Mouse (Mus musculus) limb, embryonic 13.5 days (tissue): ENCODE data around the gene Kif17. TPM values are rescaled to one million over a fixed set of nuclear protein-coding genes. Genes with fewer than 3 reads are reported as not detected.
A peak's percentile ranks its signal among the peaks of the same experiment; 100 is the strongest.
"Not testable (repeated sequence)": the region's sequence is repeated elsewhere in the genome, so short reads cannot be mapped to it uniquely, and the experiment has no call there.

Experiments
- ATAC-seq: fragments of 200-750 bp; cut with Nextera tagmentation; 2 replicates; pipeline ENCODE4 v1.8.0; 2017; ENCODE audit warnings: low read depth, moderate number of reproducible peaks, moderate TSS enrichment; ENCODE audit not compliant: low FRiP score
- H3K27ac ChIP-seq: fragments of 300-500 bp; sonication (generic); 2 replicates; pipeline ENCODE4 v1.5.1; 2015; ENCODE audit warnings: inconsistent platforms, mild to moderate bottlenecking, moderate library complexity
- H3K27me3 ChIP-seq: fragments of 300-500 bp; sonication (generic); 2 replicates; pipeline ENCODE4 v1.6.1; 2015; ENCODE audit warnings: mild to moderate bottlenecking, inconsistent platforms
- H3K36me3 ChIP-seq: fragments of 300-500 bp; sonication (generic); 2 replicates; pipeline ENCODE4 v1.6.1; 2015; ENCODE audit warnings: inconsistent platforms, mild to moderate bottlenecking, moderate library complexity
- H3K4me1 ChIP-seq: fragments of 300-500 bp; sonication (generic); 2 replicates; pipeline ENCODE4 v1.6.1; 2015; ENCODE audit warnings: inconsistent platforms
- H3K4me2 ChIP-seq: fragments of 300-500 bp; sonication (generic); replicated peaks from 2 replicates; pipeline ENCODE4 v1.6.1; 2015; ENCODE audit warnings: inconsistent platforms, mild to moderate bottlenecking, moderate library complexity
- H3K4me3 ChIP-seq: fragments of 300-500 bp; sonication (generic); 2 replicates; pipeline ENCODE4 v1.5.1; 2015; ENCODE audit warnings: moderate library complexity, mild to moderate bottlenecking, inconsistent platforms
- H3K9ac ChIP-seq: fragments of 300-500 bp; sonication (generic); 2 replicates; pipeline ENCODE4 v1.6.1; 2015; ENCODE audit warnings: mild to moderate bottlenecking, inconsistent platforms
- H3K9me3 ChIP-seq: fragments of 300-500 bp; sonication (generic); 2 replicates; pipeline ENCODE4 v1.6.1; 2016; ENCODE audit warnings: inconsistent platforms
- WGBS: fragments of 180-500 bp; shearing (Covaris S2); methylation state at CpG from one replicate; pipeline ENCODE4 v1.1.7; 2015; 5-methylcytosine and 5-hydroxymethylcytosine counted together
- polyA plus RNA-seq: library from polyadenylated mRNA; unstranded; fragments of >200 nt; fragmentation: Nextera tagmentation; extraction: Ambion mirVana; gene quantifications from 2 replicates; pipeline ENCODE4 v1.2.1, GENCODE M21; 2015

Kif17 gene
- polyA plus RNA-seq, 1 experiment from 2014 or later, result 1.2 TPM

DNA sequence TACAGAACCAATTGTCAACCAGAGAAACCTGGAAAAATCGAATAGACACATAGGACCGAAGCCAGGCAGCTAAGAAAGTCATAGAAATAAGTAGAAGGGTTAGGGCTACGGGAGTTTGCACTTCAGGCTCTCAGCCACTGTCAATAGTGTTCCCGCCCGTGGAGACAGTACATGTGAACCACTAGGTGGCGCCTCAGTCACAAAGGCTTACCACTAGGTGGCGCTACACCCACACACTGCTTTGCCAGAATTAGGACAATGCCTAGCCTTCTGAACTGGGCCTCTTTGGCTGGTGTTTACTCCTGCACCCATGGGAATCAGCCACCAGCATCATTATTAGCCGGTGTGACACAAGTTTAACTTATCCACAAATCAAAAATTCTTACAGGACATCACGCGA lies 69.3 kb downstream of the Kif17 start:
- Histone ChIP-seq H3K27ac (no peak overlapping the region), H3K4me2 (no peak overlapping the region), H3K36me3 (peaks cover 43% of the 10 kb centered on the region), H3K9ac (no peak overlapping the region), H3K27me3 (no peaks in the 10 kb centered on the region), H3K9me3 (no peaks in the 10 kb centered on the region; the same call in 1 of the 2 replicates), H3K4me1 (0 out of 2 replicates have a peak, but pooled peaks cover 3% of the 10 kb centered on the region), H3K4me3 (no peak overlapping the region)
- ATAC-seq, result peak; percentile 44; the same call in 1 of the 2 replicates
- WGBS, result 37% methylated on average over 10 of the region's 10 CpGs

GRCm38 (mm10) chr4:138320711-138321110 lies 70.5 kb downstream of the Kif17 start:
- H3K4me3 ChIP-seq, result no peak overlapping the region
- no peaks in the 10 kb centered on the region for H3K27me3 ChIP-seq
- H3K9me3 ChIP-seq, result no peaks in the 10 kb centered on the region; the same call in 1 of the 2 replicates
- H3K27ac ChIP-seq, result no peak overlapping the region
- 0 out of 2 replicates have a peak, but pooled peaks cover 3% of the 10 kb centered on the region for H3K4me1 ChIP-seq
- ATAC-seq, result no peak
- H3K4me2 ChIP-seq, result no peak overlapping the region
- peaks cover 31% of the 10 kb centered on the region for H3K36me3 ChIP-seq
- no peak overlapping the region for H3K9ac ChIP-seq
- 82% methylated on average over 11 of the region's 11 CpGs for WGBS

- H3K27me3 ChIP-seq, result no peaks in the 10 kb centered on the region
- no peak for ATAC-seq
- peaks cover 6% of the 10 kb centered on the region; the same call in 1 of the 2 replicates for H3K4me1 ChIP-seq
- 77% methylated on average over 7 of the region's 7 CpGs for WGBS
- no peak overlapping the region for H3K4me3 ChIP-seq
- no peak overlapping the region for H3K9ac ChIP-seq
- H3K9me3 ChIP-seq, result no peaks in the 10 kb centered on the region; the same call in 1 of the 2 replicates
- no peak overlapping the region for H3K4me2 ChIP-seq
- H3K27ac ChIP-seq, result no peak overlapping the region
- peaks cover 24% of the 10 kb centered on the region for H3K36me3 ChIP-seq
Observed at GRCm38 (mm10) chr4:138321488-138321887, 71.3 kb downstream of the Kif17 start.

- Histone ChIP-seq H3K9me3 (no peaks in the 10 kb centered on the region), H3K4me1 (peaks cover 7% of the 10 kb centered on the region; the same call in 1 of the 2 replicates), H3K36me3 (peaks cover 12% of the 10 kb centered on the region), H3K4me2 (no peak overlapping the region), H3K27ac (no peak overlapping the region), H3K4me3 (no peak overlapping the region), H3K9ac (no peak overlapping the region), H3K27me3 (no peaks in the 10 kb centered on the region)
- ATAC-seq, result no peak
- WGBS, result 81% methylated on average over 4 of the region's 4 CpGs
Observed at GRCm38 (mm10) chr4:138322692-138323091, 72.5 kb downstream of the Kif17 start.

- no peak overlapping the region for H3K9ac ChIP-seq
- H3K4me1 ChIP-seq, result peaks cover 7% of the 10 kb centered on the region; the same call in 1 of the 2 replicates
- H3K9me3 ChIP-seq, result peaks cover 5% of the 10 kb centered on the region; the same call in 1 of the 2 replicates
- no peak overlapping the region for H3K27ac ChIP-seq
- H3K4me2 ChIP-seq, result no peak overlapping the region
- peaks cover 9% of the 10 kb centered on the region for H3K36me3 ChIP-seq
- ATAC-seq, result no peak
- no peak overlapping the region for H3K4me3 ChIP-seq
- WGBS, result 75% methylated on average over 4 of the region's 4 CpGs
- no peaks in the 10 kb centered on the region for H3K27me3 ChIP-seq
Observed at GRCm38 (mm10) chr4:138323753-138324152, 73.5 kb downstream of the Kif17 start.

DNA sequence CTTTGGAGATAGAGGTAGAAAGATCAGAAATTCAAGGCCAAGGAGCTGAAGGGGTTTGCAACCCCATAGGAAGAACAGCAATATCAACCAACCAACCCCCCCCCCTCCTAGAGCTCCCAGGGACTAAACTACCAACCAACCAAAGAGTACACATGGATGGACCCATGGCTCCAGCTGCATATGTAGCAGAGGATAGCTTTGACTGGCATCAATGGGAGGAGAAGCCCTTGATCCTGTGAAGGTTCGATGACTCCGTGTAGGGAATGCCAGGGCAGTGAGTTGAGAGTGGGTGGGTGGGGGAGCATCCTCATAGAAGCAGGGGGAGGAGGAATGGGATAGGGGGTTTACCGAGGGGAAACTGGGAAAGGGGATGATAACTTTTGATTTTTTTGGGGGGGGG lies 74.2 kb downstream of the Kif17 start:
- Histone ChIP-seq H3K27me3 (no peaks in the 10 kb centered on the region), H3K27ac (no peak overlapping the region)
- WGBS, result 87% methylated on average over 3 of the region's 3 CpGs

DNA sequence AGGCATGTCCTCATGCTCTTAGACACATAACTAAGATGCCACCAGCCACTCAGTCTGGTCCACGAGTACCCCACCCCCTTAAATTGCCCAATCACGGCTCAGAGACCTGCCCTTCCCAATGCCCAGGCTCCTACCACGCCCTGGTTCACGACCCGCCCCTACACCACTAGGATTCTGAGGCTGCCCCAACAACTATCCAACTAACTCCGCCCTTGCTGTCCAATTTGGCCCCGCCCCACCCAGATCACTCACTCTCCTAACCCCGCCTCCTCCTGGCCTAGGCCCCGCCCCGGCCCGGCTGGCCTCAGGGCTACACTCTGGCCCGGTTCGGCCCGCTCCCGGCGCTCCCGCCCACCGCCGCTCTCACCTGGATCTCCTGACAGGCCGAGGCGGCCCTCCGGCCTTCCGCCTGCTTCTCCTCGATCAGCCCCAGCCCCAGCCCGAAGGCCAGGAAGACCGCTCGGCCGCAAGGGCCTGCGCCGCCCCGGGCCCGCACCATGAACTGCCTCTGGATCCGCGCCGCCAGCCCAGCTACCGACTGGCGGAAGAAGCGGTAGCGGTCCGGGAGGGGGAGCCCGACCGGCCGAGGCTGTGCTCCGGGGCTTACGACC lies 75.3 kb downstream of the Kif17 start:
- ATAC-seq, result peak; percentile 87
- peak overlapping the region; percentile 95 for H3K9ac ChIP-seq
- peak overlapping the region; percentile 96 for H3K27ac ChIP-seq
- H3K36me3 ChIP-seq, result peaks cover 3% of the 10 kb centered on the region
- no peaks in the 10 kb centered on the region for H3K27me3 ChIP-seq
- peak overlapping the region; percentile 66 for H3K4me2 ChIP-seq
- 2% methylated on average over 33 of the region's 45 CpGs for WGBS
- H3K4me1 ChIP-seq, result peaks cover 7% of the 10 kb centered on the region; the same call in 1 of the 2 replicates
- peak overlapping the region; percentile 95 for H3K4me3 ChIP-seq
- peaks cover 5% of the 10 kb centered on the region; the same call in 1 of the 2 replicates for H3K9me3 ChIP-seq

More for the DNA sequence above, 74.2 kb downstream of the Kif17 start:
- no peak overlapping the region for H3K9ac ChIP-seq
- H3K36me3 ChIP-seq, result peaks cover 9% of the 10 kb centered on the region
- no peak overlapping the region for H3K4me2 ChIP-seq
- H3K4me1 ChIP-seq, result peaks cover 7% of the 10 kb centered on the region; the same call in 1 of the 2 replicates
- no peak overlapping the region for H3K4me3 ChIP-seq
- no peak for ATAC-seq
- H3K9me3 ChIP-seq, result peaks cover 5% of the 10 kb centered on the region; the same call in 1 of the 2 replicates

DNA sequence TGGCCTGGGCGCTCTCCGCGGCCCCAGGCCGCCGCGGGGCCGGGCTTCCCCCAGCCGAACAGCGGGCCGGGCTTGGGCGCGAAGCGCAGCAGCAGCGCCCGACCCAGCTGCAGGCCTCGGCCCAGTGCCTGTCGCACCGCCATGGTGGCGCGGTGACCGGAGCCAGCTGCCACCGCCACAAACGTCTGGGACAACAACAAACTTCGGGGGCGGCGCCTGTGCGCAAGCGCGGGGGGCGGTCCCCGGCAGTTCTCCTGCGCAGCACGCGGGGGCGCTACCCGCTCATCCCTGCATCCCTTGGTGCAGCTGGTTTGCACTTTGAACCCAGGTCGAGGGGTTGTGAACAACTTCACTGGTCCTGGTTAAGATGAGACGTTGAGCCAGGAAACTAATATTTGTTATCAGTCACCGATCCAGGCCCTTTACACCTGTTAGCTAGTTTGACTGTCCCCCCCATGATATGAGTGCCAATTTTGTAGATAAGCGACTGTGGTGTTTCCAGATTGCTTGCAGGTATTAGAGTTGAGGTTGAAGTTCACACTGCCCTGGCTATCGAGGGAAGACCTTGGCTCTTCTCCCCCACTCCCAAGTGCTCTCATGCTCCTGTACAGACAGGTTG lies 76.0 kb downstream of the Kif17 start, which contains the start of gene Pink1:
TSS of gene Pink1 (minus strand) at position 231 of the 619 bp plus-strand sequence.
- whole genome bisulfite sequencing, result 3% methylated on average over 41 of the region's 41 CpGs
- Histone ChIP-seq H3K36me3 (no peaks in the 10 kb centered on the region), H3K4me3 (peak within 1 kb of the TSS; percentile 95), H3K9ac (peak within 1 kb of the TSS; percentile 95), H3K4me2 (peak within 1 kb of the TSS; percentile 66), H3K27me3 (peaks cover 5% of the 10 kb centered on the region), H3K27ac (peak within 1 kb of the TSS; percentile 96), H3K9me3 (peaks cover 5% of the 10 kb centered on the region; the same call in 1 of the 2 replicates), H3K4me1 (peaks cover 7% of the 10 kb centered on the region; the same call in 1 of the 2 replicates)
- peak; percentile 71 for ATAC-seq

DNA sequence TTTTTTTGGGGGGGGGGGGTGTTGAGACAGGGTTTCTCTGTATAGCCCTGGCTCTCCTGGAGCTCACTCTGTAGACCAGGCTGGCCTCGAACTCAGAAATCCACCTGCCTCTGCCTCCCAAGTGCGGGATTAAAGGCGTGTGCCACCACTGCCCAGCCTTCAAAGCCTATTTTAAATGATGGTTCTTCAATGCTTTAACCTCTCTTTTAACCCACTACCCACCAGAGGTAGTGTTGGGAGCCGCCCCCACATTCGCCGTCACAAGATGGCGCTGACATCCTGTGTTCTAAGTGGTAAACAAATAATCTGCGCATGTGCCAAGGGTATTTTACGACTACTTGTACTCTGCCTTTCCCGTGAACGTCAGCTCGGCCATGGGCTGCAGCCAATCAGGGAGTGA lies 76.9 kb downstream of the Kif17 start:
- H3K4me1 ChIP-seq, H3K4me3 ChIP-seq, H3K27ac ChIP-seq, H3K9ac ChIP-seq, H3K9me3 ChIP-seq, ATAC-seq, H3K36me3 ChIP-seq, H3K4me2 ChIP-seq: not testable (repeated sequence)
- 58% methylated on average over 9 of the region's 12 CpGs for WGBS
- peaks cover 14% of the 10 kb centered on the region for H3K27me3 ChIP-seq

DNA sequence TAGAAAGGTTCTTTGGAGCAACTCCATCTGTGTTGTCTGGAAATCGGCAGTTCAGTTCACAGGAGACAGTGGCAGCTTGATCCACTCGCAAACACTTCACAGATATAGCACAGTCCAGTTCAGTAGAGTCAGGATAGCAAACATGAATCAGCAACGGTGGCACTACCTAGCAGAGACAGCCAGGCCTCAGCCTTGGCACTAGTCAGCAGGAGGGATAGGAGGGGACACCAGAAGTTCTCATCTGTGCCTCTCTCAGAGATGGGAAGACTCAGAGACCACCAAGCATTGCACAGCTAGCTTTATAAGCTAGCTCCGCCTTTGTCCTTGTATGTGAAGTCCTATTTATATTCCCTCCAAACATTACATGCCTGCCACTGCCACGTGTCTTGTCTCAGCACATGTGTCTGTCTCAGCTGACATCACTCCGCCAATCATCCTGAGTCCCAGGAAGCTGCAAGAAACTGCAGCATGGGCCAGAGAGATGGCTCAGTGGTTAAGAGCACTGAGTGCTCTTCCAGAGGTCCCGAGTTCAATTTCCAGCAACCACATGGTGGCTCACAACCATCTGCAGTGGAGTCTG lies 77.7 kb downstream of the Kif17 start:
- peak overlapping the region; percentile 51 for H3K9ac ChIP-seq
- no peak for ATAC-seq
- peaks cover 7% of the 10 kb centered on the region; the same call in 1 of the 2 replicates for H3K4me1 ChIP-seq
- H3K4me2 ChIP-seq, result peak overlapping the region; percentile 60
- H3K36me3 ChIP-seq, result no peaks in the 10 kb centered on the region
- WGBS, result 70% methylated on average over 7 of the region's 7 CpGs
- peaks cover 5% of the 10 kb centered on the region; the same call in 1 of the 2 replicates for H3K9me3 ChIP-seq
- H3K27ac ChIP-seq, result peak overlapping the region; percentile 48; the same call in 1 of the 2 replicates
- H3K4me3 ChIP-seq, result peak overlapping the region; percentile 38
- H3K27me3 ChIP-seq, result peaks cover 16% of the 10 kb centered on the region

DNA sequence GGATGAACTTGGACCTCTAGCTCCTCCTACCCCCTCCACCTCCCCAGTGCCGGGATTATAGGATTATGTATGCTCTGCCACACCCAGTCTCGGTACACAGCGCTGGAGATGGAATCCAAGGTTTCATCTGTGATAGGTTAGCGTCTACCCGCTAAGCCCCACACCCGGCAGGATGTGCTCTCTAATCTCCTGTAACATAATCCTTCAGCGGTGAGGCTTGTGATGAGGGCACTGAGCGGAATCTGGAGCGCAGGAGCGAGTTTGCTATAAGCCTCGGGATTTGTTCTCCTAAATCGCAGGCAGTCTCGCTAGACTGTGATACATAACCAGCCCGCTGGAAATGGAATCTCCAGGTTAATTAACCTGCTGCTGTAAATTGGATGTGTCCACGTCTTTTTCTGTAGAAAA lies 80.0 kb downstream of the Kif17 start:
- Histone ChIP-seq H3K4me2 (no peak overlapping the region), H3K27ac (no peak overlapping the region), H3K4me3 (no peak overlapping the region), H3K36me3 (no peaks in the 10 kb centered on the region), H3K9ac (0 out of 2 replicates have a peak overlapping the region, but pooled peaks have one; percentile 13), H3K4me1 (peaks cover 4% of the 10 kb centered on the region; the same call in 1 of the 2 replicates), H3K9me3 (peaks cover 5% of the 10 kb centered on the region; the same call in 1 of the 2 replicates), H3K27me3 (peaks cover 16% of the 10 kb centered on the region)
- 17% methylated on average over 15 of the region's 15 CpGs for WGBS
- no peak for ATAC-seq

DNA sequence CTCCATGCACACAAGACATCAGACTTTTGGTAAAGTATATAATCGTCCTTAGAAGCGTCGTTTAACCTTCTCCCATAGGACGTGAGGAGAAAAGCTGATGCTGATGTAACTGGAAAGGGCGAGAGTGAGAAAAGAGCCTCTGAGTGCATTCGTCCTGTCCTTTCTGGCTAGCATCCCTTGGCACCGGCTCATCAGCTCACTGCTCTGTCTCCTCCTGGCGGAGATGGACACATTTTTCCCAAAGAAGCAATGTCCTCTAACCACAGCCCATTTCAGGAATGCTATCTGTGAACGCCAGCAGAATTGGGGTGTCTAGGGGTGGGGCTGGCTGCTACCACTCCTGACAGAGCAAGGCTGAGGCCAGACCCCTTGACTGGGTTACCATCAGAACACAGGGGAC lies 81.4 kb downstream of the Kif17 start:
- 82% methylated on average over 9 of the region's 9 CpGs for WGBS
- no peak overlapping the region for H3K9ac ChIP-seq
- H3K9me3 ChIP-seq, result peaks cover 5% of the 10 kb centered on the region; the same call in 1 of the 2 replicates
- H3K27ac ChIP-seq, result no peak overlapping the region
- no peak for ATAC-seq
- no peaks in the 10 kb centered on the region for H3K36me3 ChIP-seq
- peaks cover 16% of the 10 kb centered on the region for H3K27me3 ChIP-seq
- no peak overlapping the region for H3K4me2 ChIP-seq
- no peaks in the 10 kb centered on the region; the same call in 1 of the 2 replicates for H3K4me1 ChIP-seq
- no peak overlapping the region for H3K4me3 ChIP-seq
